Mouse (Mus musculus): ENCODE measurements around the gene Mast3.

- TF ChIP-seq CTCF (IDR thresholded peaks at IDR 0.05; ENCODE audit: extremely low read depth, insufficient read length, insufficient replicate concordance, low read depth, low read length) (no peak), POLR2A (IDR thresholded peaks at IDR 0.05; ENCODE audit: low read depth, low read length) (peak; percentile 95)
These were observed 38.0 kb downstream of the Mast3 start for GRCm38 (mm10) chr8:70766571-70767440.

Data from small intestine, adult 2 months (tissue).